Mouse (Mus musculus) retina, postnatal 1 day (tissue): ENCODE measurements at regions not wholly inside any gene's neighbourhood (a gene's known extent, or its start where the extent isn't known, plus 50 kb on each side); places are given as distances from the start of the nearest gene placed in this dataset.

Source experiments
- DNase-seq: peaks from one replicate; pipeline ENCODE4 v3.0.0-alpha.2; 2012

DNA sequence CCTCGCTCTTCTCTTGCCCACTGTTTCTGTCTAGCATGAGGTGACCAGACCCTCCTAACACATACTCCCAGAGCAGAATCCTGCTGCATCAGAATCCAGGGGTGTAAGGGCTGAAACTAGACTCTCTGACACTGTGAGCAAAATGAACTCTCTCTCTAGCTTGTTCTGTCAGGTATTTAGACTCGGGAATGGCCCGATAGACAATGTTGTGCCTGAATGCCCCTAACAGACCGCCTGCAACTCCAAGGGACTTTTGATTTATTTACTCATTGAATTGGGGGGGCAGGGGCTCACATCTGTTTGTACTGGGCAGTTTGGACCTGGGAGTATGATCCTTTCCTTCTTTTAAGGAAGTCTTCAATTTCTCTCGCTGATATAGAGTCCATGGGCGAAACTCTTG is 469.3 kb upstream of the Trpc7 start:
- DNase-seq, result no peak

DNA sequence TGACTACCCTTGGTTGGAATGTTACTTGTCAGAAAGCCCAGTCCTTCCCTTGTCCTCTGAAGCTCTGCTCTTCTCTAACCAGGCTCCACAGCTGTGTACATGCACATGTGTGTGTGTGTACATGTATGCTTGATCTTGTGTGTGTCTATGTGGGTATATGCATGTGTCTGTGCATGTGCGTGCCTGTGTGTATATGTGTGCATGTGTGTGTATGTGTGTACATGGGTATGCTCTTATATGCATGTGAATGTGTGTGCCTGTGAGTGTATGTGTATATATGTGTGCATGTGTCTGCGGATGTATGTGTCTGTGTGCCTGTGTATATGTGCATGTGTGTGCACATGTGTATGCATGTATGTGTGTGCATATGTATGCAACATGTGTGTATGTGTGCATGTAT is 468.6 kb upstream of the Trpc7 start:
- no peak for DNase-seq

DNA sequence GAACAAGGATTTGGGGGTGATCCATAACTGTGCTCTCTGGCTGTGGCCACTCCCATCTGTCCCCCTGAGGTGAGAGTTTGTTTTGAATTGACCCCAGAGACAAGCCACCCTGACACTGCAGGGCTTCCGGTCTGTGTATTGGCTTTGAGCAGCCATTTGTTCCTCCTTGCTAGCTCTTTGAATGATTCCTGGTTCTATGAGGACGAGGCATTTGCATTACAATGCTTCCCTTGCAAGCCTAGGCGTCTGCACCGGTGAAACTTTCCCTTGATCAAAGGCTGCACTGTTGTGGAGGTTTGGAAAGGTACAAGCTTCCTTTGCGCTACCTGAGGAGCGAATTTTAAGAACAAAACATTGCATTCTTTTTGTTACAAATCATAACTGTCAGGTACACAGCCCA is 466.8 kb upstream of the Trpc7 start:
- DNase-seq, result no peak

DNA sequence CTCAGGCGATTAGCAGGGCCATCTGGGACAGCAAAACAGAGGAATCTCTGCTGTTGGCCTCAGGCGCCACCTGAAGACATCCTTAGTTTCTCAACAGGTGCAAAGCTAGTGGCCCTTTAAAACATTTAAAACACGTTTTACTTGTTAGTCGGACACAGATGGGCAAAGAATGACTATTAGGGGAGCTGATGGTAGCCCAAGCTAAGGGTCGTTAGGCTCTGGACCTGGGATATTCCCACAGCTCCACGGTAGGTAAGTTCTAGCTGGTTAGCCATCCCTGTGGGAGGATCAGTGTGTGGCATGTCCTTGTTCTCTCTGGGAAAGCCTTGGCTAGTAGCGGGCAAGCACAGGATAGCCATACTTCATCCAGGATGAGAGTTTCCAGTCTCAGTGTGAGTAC is 465.5 kb upstream of the Trpc7 start:
- DNase-seq, result no peak

DNA sequence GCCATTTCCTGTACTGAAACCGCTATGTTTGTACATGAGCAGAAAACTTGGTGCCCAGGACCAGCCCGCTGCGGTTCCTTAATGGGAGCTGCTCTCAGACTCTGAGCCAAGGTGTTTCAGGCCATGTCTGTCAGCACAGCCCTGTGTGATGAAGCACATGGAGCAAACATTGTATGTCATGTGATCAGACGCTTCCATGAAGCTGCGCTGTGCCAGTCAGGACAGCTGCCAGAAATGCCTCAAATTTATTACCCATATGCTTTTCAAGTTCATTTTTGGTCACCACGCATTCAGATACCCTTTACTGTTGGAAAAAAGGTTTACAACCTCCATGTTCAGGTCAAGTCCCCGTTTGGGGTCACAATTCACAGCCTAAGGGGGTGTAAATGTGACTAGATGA is 458.8 kb upstream of the Trpc7 start:
- DNase-seq, result no peak

DNA sequence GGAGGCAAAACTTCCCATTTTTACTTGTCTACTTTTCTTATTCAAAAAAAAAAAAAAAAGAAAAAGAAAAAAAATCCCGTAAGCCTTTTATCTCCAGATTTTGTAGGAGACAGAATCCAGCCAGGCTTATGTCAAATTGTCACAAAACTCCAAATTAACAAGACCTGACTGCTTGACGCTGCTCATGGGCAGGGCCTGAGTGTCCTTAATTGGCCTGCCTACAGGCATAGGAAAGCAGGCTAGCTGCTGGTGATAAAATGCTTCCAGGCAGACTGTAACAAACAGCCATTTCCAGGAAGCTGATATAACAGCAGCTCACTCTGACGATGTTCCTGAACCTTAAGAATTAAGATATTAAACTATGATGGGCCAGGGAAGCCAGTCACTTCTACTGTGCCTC is 458.2 kb upstream of the Trpc7 start:
- peak; percentile 57 for DNase-seq

DNA sequence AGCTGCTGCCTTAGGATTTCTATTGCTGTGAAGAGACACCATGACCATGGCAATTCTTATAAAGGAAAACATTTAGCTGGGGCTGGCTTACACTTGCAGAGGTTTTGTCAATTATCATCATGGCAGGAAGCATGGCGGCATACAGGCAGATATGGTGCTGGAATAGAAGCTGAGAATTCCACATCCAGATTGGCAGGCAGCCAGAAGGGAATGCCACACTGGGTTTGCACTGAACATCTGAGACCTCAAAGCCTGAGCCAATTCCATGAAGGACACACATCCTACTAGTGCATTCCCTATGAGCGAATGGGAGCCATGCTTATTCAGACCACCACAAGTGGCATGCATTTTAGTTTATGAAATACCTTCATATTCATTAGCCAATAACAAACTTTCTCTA is 455.0 kb upstream of the Trpc7 start:
- no peak for DNase-seq

DNA sequence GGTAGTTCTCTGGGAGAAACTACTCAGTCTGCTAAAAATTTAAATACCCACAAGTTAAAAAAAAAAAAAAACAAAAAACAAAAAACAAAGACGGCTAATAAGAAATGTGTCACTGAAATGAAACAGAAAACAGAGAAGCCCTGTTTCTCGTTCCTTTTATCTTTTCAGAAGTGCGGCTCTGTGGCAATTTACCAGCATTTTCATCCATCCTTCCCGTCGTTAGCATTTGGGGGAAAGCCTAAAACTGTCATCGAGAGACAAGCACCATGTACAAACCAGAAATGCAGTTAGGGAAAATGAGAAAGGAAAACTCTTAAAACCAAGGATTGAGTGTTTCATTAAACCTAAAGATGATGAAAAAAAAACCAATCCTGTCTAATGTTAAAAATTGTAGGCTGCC is 442.9 kb upstream of the Trpc7 start:
- DNase-seq, result no peak

DNA sequence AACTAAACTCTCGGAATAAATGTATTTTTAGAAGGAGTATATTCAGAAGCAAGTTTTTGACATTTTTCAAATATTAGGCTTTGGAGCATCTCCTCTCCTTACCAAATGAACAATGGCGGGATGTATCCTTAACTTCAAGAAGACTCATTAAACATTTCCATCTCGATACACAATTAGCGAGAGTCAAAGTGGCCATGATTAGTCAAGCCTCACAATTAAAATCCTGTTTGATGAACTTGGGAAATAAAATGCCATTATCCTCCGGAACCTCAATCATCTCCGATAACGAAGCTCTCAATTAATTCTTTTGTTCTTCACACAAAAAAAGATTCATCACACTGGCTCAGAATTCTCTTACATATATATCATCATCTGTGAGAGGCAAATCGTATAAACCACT is 440.8 kb upstream of the Trpc7 start:
- peak; percentile 94 for DNase-seq

DNA sequence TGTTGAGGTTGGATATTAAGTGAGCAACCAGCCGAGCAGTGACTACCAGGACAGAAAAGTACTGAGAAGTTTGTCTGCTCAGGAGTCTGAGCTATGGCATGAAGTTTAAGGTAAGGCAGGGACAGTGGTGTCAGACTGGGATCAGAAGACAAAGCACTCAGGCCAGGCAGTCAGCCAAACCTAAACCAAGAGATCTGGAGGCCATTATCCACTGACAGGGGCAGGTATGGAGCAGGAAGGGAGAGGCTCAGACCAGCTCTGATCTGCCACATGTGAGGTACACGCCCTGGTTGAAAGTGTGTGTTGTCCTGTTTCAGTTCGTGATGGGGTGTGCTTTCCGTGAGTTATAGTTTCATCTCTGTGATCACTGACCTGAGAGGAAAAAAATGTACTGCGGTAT is 437.2 kb upstream of the Trpc7 start:
- no peak for DNase-seq

DNA sequence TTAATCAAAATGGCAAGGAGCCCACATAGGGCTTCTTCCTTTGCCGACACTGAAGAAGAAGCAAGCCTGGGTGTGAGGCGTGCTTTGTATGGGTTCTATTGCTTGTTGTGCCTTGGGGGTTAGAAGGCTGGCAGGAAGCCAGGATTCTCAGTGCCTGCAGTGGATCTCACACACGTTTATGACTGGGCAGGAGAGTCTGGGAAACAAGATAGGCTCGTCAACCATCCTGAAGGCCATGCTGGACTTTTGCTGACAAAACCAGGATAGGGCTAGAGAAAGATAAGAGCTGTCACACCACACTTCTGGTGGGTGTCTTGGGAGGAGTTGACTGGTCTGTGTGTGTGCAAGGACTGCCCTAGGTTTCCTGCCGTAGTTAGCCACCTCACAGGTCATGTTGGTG is 436.1 kb upstream of the Trpc7 start:
- no peak for DNase-seq

DNA sequence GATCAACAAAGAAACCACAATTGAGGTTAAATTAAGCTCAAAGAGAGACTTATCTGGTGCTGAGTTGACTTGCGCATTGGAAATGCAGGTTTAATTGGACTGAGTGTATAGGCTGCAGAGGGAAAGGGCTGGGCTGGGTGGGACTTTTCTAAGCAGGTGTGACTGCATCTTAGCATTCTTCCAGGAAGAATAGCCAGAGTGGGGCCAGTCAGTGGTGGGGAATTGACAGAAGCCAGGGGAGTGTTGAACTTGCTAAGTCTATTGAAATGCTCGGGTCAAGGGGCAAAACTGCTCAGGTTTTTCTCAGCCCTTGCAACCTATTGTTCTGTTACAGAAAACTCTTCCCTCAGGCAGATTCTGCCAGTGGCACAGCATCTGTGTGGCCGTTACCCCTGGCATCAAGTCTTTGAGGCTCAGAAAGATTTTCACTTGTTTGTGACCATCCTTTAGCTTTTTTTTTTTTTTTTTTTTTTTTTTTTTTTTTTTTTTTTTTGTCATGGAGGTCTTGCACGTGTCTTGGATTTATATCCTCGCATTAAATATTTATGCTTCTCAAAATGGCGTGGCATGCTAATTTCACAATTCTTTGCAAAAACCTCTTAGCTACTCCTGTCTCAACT is 429.6 kb upstream of the Trpc7 start:
- no peak for DNase-seq

DNA sequence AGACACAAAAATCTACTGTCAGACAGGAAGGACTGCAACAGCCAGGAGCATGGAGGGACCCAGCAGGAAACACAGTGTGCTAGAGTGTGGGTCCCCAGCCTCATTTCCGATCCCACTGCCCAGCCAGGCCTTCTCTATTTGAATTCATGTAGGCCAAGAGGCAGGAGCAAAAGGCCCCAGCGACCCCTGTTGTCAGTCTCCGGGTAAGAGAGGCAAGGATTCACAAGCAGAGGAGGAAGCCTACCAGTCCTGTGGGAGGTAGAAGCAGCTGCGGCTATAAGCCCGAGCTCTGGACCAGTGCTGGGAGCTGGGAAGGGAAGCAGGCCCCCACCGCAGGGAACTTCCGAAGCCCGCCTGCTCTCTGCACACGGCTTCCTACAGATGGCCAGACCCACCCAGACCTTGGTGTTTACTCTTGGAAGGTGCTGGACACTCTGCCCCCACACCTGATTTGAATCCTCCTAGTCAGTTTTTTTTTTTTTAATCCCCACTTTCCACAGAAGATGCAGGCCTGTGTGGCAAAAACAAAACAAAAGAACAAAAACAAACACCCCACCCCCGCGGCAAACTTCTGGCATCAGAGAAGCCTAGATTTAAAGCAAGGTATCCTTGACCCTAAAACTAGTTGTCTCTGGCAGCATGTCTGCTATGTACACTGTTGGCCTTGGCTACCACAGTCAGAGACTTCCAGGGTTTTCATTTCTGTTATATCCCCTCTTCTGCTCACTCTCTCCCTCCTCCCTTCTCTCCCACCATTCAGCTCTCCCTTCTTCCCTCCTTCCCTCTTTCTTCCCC is 420.6 kb upstream of the Trpc7 start:
- DNase-seq, result peak; percentile 75

DNA sequence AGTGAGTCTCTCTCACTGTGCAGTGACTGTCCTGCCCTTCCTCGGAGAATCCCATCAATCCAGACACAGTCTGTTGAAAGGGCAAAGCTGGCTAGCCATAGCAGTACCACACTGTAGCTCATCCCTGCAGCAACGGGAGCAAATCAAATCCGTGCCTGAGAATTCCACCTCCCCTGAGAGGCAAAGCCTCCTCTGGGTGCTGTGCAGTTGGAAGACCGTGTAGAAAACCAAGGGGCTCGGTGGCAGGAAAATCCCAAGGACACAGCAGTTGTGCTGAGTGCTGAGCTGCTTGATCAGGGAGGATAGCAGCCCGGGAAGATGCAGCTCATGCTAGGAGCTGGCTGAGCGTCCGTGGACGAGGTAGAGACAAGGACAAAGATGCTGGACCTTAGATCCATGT is 418.7 kb upstream of the Trpc7 start:
- no peak for DNase-seq

DNA sequence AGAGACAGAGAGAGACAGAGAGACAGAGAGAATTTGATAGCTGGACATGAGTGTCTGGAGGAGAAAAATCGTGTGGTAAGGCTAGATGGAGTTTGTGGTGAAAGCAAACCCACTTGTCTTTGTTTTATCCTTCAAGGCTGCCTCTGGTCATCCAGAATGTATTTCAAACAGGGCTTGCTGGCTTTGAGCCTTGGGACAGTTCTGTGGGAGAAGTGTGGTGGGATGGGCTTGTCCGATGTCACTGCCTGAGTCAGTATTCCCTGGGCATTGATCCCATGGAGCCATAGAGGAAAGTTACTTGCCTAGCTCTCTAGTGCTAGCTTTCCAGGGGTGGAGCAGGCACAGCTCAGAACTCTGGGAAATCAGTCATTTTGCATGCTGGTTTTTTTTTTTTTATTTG is 417.9 kb upstream of the Trpc7 start:
- no peak for DNase-seq

DNA sequence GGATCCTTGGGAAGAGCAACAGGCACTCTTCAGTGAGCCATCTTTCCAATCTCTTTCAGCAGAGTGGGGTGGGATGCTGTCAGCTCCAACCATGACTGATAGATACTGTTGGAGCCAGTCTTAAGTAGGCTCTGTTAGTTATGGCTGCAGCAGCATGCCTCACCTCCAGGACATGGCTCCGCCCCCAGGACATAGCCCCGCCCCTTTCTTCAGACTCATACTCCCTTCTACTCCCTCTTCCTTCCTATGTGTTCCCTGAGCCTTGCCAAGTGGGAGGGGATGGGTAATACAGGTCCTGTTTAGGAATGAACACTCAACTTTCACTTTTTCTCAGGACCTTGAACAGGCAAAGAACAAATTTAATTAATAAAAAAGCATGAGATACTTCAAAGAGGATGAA is 415.4 kb upstream of the Trpc7 start:
- no peak for DNase-seq

DNA sequence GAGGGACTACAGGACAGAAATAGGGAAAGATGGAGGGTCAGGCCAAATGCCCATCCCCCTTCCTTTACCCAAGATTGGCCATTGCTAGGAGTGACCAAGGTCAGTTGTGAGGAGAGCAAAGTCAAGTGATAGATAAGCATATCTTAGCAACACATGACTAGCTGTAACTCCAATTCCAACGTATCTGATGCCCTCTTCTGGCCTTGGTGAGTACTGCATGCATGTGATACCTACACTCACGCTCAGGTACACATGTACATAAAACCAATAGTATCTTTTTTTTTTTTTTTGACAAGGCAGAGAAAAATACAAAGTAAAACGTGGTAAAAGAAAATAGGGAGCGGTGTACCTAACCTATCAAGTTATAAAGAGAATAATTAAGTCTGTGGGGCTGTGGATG is 413.8 kb upstream of the Trpc7 start:
- no peak for DNase-seq

DNA sequence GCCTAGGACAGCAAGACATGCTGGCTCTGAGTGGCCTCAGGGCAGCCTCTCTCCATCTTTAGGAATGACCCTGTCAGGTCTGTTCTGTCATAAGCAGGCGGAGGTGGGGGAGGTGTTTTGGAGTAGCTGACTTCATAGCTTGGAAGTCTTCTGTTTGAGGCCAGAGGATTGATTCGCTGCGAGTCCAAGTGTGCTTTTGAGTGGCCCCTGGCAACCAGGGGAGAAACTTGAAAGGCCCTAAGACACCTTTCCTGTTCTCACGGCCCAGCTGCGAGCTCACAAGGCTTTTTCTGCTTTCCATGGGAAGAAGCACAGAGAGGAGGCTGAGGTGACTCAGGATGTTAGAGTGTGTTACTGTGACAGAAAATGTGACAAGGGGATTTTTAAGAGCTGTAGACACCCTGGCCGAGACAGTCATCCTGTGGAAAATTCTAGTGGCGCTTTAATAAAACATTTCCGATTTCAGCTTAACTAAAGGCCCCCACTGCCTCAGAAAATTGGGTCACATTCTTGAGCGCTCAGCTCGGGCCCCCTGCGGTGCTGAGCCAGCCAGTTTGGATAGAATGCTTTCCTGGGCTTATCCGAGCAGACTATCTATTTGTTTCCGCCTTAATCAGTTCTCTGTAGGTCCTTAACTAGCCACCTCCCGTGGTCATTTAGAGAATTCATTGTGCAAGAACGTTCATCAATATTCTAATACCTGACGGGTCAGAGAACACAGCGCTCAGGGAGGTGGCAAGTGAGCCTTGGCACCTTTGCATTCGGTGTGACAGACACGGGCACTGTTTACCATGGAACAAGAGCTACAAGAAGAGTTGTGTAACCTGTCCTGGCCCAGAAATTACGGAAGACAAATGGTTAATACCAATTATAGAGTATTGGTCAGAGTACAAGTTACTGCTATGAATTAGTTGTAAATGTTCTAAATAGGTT is 412.4 kb upstream of the Trpc7 start:
- peak; percentile 78 for DNase-seq

DNA sequence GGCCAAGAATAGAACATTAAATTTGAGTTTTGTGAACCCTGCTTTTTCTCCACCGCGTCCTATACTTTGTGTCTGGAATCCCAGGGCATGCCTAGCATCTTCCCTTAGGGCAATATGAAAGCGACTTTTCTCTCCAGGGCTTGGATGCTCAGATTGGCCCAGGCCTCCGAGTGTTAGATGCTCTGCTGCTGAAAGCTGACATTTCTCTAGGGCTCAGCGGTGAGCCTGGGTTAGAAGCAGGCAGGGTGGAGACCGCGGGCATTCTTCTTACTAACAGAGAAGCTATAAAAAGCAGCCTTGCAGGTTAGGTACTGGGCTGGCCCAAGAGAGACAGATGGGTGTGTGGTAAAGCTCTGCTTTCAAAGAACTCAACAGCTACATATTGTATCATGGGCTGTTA is 409.8 kb upstream of the Trpc7 start:
- no peak for DNase-seq

DNA sequence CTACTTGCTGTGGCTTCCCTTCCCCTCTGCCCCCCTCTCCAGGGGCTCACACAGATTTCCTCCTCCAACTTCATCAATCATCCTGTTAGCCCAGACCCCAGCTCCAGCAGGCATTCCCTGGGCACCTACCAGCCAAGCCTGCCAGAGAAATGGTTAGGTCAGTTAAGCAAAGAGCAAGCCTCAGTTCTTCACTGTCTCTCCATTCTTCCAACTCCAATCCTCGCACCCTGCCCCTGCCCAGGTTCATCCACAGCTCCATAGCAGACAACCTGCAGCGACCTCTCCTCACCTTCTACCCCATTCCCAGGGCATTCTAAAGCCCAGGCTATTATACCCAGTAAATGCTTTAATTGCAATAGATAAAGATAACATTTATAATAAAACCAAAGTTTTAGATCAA is 408.0 kb upstream of the Trpc7 start:
- no peak for DNase-seq

DNA sequence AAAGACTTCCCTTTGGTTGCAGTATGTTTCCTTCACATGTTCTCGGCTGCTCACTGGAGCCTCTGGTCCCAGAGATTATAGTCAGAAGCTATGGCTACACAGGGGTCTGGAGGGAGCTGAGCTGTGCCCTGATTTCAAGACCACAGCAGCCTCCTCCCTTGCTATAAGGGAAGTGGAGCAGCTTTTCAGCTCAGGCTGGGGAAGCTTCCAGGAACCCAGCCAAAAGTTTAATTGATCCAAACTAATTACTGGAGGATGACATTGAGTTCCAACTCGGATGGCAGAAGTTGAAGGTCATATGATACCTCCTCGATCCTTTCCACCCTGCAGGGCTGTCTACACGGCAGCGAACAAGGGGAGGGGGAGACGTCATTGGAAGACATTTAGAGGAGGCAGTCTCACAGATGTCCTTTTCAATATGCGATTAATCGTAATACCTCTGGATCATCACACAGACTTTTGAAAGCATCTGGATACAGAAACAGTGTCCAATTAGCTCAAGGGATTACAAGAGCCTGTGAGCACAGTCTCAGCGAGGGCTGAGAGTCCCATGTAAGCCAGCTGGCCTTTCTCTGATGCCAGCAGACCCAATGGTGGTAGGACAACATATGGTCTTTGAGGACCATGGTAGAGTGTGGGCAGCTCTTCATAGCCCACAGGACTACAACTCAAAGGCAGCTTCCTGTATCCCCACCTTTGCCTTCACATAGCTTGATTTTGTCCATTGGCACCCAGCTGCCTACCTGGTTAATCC is 396.1 kb upstream of the Trpc7 start:
- DNase-seq, result peak; percentile 85

DNA sequence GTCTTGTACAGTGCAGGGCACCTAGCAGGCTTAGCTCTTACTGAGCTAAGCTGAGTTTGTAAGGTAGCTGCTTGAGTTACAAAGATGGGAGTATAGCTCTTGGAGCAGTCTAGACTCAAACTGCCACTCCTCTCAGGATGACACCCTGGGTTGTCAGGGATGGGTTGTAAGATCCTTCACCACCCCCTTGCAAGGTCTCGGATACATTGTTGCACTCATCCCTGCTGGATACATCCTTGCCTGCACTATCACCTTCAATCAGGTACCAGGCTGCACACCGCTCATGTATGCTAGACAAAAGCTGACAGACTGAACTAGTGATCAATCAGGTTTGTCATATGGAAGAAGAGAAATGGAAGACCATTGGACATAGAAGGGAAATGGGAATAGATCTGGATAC is 390.4 kb upstream of the Trpc7 start:
- no peak for DNase-seq

DNA sequence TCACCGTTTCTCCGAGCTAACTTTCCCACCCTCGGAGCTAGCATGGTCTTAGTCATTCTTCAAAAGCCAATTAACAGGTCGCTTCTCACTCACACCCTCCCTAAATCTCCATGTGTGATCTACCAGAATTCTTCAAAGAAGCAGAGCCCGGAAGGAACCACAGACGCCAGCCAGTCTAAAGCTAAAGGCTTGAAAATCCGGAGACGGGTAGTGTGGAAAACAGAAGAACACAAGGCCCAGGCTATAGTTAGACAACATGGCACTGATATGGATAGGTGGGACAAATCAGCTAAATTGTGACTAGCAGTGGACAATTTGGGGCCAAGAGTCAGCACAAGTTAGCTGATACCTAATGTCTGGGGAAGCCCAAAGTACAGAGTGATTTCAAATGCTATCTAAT is 387.0 kb upstream of the Trpc7 start:
- DNase-seq, result no peak
